Mouse (Mus musculus) spleen, postnatal 14 days (tissue): ENCODE measurements around the gene Edrf1.
A peak's percentile ranks its signal among the peaks of the same experiment; 100 is the strongest.
"Not testable (repeated sequence)": the region's sequence is repeated elsewhere in the genome, so short reads cannot be mapped to it uniquely, and the experiment has no call there.

Source experiments
- DNase-seq, 2 experiments: peaks; one replicate each; pipeline ENCODE4 v3.0.0; 2021 to 2022; ENCODE audit warnings: low spot score in 2 of 2

The Edrf1 gene

DNA sequence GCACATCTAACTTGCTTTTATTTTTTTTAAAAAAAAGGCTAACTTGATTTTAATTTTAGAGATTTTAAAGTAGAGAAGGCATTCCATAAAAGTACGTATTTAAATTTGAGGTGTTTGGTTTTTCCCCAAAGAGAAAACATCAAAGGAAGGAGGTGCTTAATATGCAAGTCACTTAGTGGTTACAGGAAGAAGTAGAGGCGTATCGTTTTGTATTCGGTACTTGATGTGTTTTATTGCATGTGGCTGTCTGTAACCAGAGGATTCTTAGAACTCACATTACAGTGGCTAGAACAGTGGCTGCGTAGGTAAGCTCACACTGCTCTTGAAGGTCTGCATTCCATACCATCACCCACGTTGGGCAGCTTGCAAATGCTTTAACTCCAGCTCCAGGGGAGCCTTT, 8.4 kb downstream of the Edrf1 start:
- no peak for DNase-seq

DNA sequence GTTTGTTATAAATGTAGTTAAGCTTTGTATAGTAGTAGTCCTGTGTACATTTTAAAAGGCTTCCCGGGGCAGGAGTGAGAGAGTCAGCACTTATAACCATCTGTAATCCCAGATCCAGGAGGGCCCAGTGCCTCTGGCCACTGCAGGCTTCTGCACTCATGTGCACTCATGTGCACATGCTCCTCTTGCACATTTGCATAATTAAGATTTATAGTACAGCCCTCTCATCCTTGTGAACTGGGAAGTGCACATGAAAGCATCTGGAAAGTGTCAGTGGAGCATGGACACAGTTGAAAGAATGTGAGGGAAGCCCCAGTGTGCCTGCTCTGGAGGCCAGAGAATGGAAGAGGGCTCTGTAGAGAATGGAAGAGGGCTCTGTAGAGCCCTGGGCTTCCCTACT, 25.1 kb downstream of the Edrf1 start:
- no peak for DNase-seq

DNA sequence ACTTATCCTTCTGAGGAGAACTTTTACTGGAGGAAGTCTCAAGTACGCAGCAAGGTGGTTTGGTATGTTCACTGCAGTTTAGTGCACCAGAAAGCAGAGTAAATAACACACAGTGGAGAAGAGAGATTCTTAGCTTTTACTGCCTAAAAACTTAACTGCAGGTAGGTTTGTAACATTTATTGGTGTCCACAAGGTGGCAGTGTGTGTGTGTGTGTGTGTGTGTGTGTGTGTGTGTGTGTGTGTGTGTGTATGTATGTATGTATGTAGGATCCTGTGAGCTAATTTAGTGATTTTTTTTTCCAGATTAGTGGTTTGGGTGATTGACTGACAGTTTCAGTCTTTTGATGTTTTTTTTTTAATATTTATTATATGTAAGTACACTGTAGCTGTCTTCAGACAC, 31.7 kb downstream of the Edrf1 start:
- no peak for DNase-seq

DNA sequence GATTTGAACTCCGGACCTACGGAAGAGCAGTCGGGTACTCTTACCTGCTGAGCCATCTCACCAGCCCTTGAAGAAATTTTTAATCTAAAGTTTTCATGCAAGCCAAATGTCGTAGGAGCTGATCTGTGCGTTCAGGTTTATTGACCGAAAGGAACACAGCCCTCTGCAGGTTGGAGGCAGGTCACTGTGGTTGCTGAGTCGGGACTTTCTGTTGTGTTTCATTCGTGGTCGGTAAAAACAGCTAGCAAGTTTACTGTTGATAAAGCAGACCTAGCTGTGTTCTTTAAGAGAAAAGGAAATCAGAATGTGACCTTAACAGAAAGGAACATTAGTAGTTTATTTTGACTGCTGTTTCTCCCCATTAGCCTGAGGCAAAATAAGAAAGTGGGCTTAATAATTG, 32.6 kb downstream of the Edrf1 start:
- DNase-seq, result no peak

DNA sequence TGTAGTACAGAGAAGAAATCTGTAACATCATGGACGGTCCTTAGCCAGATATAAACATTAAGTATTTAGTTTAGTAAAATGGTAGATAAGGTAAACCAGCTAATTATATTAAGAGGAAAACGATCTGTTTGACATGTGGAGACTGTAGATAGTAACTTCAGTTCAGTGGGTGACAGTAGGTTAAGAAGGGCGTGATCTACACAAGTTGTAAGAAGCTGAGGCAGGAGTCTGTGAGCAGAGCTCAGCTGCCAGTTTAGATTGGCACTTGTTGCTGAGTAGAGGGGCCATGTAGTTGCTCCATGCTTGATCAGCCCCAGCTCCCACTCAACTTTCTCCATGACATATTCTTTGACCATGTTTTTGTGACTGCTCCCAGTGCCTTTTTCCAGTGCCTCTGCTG, 33.5 kb downstream of the Edrf1 start:
- DNase-seq, result no peak

DNA sequence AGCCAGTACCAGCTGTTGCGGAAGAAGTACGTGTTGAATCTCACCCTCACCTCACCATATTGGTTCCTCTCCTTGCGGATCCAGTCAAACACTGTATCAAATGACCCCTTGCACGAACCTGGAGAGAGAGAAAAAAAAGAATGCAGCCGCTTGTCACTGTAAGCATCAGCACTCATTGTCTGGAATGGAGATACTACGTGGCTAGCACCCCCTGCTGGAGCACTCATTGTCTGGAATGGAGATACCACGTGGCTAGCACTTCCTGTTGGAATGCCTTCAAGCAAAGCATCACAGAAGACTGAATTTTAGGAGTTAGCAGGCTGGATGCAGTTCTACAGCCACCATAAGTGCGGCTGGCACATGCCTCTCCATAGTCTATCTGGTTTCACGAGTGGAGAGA, 38.7 kb downstream of the Edrf1 start:
- no peak for DNase-seq

DNA sequence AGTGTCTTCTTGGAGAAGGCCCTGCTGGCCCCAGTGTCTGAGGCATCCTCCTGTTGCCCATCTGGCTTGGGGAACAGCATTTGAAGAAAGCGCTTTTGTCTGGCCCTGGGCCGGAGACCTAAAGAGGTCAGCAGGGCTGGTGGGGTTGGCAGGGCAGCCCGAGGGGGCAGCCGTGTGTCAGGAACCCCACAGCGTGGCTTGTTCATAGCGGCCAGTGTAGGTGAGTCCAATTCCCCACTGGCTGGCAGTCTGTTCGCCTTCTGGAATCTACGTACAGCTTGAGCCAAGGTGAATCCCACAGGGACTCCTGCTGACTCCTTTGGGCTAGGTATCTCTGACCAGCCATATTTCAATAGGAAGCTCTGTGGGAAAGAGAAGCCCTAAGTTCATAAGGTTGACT, 41.4 kb downstream of the Edrf1 start:
- no peak for DNase-seq

DNA sequence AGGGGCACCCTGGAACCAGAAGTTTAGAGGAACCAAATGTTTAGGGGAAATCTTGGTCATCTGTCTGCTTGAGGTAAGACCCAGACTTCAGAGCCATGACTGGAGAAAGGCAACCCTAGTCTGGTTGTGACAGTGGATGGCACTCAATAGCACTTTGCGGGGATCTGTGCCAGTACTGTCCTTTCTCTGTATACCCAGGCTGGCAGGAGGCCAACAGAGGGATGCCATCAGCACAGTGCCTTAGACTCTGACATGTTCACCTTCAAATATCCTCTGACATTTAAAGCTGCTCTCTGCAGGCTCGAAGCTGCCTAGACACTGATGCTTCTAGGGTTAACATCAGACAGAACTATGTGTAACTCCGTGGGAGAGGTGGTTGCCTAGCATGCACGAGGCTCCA, 42.1 kb downstream of the Edrf1 start:
- no peak for DNase-seq

DNA sequence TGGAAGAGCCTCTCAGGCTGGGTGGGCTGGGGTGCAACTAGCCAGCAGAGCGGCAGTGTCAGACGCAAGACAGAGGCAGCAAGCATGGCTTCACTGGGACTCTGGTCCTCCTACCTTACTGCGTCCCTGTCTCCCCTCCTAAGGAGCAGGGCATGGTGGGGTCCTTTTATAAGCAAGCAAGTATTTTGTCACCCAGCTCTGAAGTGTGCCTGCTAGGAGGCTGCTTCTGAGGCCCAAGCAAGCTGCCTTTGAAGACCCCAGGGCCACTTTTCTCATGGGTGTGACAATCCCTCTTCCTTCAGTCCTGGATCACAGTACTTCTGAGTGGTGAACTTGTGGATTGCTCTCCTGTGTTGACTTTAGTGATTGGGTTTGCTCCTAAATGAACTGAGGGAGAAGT, 42.6 kb downstream of the Edrf1 start, which contains the start of gene Mmp21:
Gene Mmp21, minus strand, starts transcription at position 101 of the 400 bp plus-strand sequence.
- no peak for DNase-seq

DNA sequence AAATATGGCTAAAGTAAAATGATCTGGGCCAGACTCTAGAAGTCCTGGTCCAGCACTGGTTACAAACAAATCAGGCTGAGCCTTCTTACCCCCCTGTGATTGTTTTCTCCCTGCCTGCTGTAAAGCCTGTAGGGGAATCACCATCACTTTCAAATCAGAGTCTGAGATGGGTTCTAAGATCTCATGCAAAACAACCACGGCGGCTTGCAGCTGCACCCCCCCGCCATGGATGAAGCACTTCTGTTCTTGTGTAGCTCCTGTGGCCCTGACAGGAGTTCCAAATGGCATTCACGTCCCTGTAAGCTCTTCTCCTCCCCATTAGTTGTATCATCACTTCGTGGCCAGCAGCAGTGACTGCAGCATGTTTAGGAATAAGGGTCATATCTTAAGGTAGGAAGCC, 46.3 kb downstream of the Edrf1 start:
- DNase-seq, result no peak

DNA sequence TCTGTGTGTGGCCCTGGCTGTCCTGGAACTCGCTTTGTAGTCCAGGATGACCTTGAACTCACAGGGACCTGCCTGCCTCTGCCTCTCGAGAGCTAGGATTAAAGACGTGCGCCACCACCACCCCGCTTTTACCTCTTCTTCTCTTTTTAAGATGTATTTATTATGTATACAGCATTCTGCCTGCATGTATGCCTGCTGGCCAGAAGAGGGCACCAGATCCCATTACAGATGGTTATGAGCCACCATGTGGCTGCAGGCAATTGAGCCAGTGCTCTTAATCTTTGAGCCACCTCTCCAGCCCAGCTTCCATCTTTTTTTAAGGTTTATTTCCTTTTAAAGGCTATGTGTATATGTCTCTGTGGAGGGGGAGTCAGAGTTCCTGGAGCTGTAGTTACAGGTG, 46.8 kb downstream of the Edrf1 start:
- DNase-seq, result no peak

DNA sequence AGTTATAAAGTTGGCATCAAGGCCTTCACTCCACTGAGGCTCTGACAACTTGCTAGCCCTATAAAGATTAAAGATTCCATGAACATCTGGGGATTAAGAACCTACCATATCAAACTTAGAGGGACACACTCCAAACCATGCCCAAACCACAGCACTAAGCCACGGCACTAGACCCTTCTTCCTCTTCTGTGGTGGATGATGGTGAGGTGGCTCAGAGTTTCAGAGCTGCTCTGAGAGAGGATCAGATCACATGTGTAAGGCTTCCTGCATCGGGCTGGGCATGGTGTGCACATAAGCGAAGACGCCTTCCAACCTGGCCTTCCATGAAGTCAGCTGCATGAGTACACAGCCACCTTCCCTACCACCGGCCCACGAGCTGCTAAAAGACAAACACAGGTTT, 47.4 kb downstream of the Edrf1 start:
- DNase-seq, result no peak

DNA sequence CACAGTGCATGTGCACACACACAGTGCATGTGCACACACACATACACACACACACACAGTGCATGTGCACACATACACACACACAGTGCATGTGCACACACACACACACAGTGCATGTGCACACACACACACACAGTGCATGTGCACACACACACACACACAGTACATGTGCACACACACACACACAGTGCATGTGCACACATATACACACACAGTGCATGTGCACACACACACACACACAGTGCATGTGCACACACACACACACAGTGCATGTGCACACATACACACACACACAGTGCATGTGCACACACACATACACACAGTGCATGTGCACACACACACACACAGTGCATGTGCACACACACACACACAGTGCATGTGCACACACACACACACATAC, 48.3 kb downstream of the Edrf1 start:
- DNase-seq, result not testable (repeated sequence)

DNA sequence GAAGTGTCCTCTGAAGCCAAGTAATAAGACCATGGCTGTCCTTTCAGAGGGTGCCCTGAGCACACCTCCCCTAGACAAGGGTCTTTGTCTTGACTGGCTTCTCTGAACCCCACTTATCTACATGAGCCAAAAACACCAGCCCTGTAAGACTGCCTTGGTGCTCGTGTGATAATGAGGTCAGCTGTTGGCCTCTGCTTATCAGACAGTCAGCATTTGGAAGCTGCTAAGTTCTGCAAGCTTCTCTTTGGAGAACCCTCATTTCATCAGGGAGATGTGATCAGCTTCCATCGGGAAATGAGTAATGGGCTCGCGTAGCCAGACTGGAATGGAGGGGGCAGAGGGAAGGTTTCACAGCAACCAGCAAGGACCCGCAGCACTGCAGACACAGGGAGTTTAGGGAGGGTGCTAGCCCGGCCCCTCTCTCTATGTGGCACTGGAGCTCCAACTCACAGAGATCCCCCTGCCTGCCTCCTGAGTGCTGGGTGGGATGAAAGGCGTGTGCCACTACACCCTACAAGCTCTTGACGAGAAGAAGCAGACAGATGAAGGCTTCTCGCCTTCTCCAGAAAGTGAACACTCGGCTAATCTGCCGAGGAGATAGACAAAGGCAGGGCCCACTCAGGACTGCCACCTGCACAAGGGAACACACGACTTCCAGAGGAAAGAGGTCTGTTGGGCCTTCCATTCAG, 60.8 kb downstream of the Edrf1 start:
- DNase-seq, result no peak

DNA sequence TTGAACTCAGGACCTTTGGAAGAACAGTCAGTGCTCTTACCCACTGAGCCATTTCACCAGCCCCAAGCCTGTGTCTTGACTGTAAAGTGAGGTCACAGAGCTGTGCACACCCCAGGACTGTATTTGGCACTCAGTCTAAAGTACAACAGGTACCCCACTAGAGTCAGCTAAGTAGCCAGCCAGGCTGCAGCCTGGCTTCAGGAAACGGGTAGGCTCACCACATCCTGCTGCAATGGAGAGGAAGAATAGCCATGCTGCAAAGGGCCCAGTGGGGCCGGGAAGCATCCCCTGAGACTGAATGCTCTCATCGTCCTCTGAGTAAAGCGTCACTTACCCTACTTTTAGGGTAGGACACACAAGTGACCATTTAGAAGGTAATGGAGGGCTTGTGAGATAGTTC, 62.5 kb downstream of the Edrf1 start:
- no peak for DNase-seq

DNA sequence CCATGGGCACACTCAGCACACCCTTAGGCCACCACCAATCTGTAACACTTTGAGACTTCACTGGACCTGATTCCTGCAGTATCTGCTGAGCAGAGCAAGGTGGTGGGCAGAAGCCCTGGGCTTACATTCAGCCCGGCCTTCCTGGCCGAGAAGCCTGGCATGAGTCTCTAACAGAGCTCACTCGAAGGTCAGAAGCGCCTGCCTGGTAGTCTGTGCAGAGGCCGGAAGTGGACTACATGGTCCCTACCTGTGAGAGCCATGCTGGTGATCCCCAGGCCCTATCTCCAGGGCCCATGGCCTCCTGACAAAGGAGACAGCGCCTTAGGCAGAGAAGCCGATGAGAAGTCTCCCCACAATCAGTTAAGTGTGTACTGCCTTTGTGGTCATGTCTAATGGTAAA, 64.0 kb downstream of the Edrf1 start:
- DNase-seq, result no peak

DNA sequence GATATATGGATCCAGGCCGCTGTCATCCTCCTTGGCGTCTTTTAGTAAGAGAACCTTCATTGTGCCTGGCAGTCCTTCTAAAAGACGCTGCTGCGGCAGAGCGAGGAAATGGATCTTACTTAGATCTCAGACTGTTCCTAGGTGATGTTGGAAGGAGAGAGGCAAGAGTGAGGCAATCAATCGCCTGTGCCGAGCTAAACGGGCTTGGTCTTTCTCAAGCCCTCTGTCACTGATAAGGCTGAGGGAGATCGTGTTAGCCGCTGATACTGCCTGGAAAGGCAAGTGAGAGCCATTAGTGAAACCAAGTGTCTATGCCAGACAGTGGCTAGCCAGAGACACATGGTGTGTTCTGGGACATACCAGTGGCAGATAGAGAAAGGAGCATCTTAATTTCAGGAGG, 65.0 kb downstream of the Edrf1 start:
- DNase-seq, result peak; percentile 48 to 62

DNA sequence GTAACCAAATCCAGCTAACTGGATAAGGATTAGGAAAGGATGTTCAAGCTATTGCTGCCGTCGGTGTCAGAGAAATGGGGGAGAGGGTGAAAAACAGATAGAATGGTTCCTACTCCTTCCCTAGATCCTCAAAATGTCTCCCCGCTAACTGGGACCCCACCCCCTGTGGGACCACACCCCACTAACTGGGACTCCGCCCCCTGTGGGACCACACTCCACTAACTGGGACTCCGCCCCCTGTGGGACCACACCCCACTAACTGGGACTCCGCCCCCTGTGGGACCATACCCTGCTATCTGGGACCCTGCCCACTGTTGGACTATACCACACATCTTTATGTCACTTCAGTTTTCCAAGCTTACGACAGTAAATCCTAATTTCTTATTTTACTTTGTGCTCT, 66.6 kb downstream of the Edrf1 start:
- DNase-seq, result no peak

DNA sequence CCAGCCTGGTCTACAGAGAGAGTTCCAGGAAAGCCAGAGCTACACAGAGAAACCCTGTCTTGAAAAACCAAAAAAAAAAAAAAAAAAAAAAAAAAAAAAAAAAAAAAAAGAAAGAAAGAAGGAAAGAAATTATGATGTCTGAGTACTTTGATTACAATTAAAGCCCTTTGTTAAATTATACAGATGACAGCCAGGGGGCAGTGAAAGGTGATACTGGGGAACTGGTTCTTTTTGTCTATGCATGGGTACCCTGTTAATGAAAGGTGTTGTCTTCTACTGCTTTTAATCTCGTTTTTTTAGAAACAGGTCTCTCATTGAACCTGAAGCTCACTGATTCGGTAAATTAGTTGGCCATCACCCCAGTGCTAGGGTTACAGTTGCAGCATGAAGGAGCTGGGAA, 70.0 kb downstream of the Edrf1 start:
- DNase-seq, result no peak

DNA sequence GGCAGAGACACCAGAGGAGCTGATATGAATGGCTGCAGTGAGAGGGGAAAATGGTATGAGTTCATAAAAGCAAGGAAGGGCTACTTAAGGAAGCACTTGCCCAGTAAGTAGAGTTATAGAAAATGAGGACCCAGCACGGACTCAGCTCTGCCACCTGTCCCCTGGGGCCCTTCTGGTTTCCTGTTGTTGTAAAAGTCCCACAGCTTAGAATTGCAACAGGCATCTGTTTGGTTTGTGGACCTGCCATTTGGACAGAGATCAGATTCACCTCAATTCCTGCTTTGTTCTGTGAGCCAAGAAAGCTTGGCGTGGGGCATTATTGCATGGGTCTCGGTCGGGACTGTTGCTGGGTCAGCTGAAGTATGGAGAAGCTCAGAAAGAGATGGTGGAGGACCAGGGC, 78.0 kb downstream of the Edrf1 start:
- no peak for DNase-seq

DNA sequence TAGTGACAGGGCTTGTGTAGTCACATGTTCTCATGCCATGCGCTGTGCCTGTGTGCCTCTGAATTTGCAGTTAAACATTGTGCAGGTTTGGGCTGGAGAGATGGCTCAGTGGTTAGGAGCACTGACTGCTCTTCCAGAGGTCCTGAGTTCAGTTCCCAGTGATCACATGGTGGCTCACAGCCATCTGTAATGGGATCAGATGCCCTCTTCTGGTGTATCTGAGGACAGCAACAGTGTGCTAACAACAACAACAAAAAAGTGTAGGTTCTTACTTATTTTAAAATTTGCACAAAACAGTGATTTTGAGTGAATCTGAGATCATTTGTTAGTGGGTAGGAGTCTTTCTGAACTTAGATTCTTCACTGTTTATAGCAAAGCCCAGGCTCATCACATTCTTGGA, 81.2 kb downstream of the Edrf1 start:
- no peak for DNase-seq

DNA sequence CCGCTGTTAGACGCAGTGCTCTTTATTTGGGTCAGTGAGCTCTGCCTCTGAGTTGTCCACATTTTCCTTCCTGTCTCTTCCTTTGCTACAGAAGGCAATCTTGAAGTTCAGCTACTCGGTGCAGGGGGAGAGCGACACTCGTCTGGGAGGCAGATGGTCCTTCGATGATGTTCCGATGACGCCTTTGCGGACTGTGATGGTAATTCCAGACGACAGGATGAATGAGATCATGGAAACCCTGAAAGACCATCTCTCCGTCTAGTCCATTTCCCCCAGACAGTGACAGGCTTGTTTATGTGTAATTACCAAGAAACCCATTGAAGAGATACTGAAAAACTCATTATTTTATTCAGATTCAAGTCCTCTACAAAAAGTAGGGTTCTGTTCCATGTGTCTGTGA, 83.3 kb downstream of the Edrf1 start:
- DNase-seq, result no peak
